Mouse (Mus musculus) left cerebral cortex, postnatal 36 days (tissue): ENCODE results near the gene St6galnac3. TPM values are rescaled to one million over a fixed set of nuclear protein-coding genes. Genes with fewer than 3 reads are reported as not detected.

Experiments
- DNase-seq, 2 experiments: peaks; one replicate each; pipeline ENCODE4 v3.0.0; 2021 to 2022; ENCODE audit warnings: low spot score in 2 of 2, mixed read lengths in 1 of 2
- intact Hi-C: fragments of 180-260 bp; cut with DNase I; formaldehyde crosslinking; loops from one replicate; pipeline ENCODE4 v1.15.1; 2025
- total RNA-seq, 2 experiments: library from RNA; stranded (reverse); gene quantifications; 2 replicates each; pipeline ENCODE4 v1.2.3; 2021

The St6galnac3 gene
- total RNA-seq, 2 experiments from 2014 or later = 16.9 to 20.2 TPM

DNA sequence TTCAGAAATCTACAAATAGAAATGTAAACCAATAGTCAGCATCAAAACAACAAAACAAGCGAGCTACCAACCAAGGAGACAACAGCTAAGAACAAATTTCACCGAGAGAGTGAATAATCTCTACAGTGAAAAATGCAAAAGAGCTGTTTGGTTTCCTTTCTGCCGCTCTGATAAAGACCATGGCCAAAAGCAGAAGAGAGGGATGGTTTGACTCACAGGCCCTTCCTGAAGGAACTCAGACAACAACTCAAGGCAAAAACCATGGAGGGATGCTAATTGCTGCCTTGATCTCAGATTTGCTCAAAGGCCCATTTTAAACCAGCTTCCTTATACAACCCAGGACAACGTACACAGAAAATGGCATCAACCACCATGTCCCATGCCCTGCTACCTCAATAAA lies 437.4 kb downstream of the St6galnac3 start:
- intact Hi-C loops = no loop called here
- DNase-seq = no peak

DNA sequence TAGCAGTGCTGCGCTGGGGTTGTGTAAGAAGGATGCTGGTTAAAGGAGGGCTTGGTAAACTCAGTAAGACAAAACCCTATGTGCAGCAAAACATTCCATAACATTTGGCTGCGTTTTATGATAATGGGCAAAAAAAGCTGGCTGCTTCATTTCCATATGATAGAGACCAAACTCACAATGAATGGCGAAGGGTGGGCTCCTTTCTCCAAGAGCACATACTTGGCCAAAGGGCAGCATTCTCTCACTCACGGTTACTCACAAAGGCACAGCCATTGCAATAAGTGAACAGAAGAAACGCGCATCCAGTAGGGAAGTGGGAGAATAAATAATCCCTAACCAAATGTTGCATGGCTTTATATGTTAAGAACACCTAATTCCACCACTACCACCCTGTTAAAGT lies 437.9 kb downstream of the St6galnac3 start:
- intact Hi-C loops = no loop called here

DNA sequence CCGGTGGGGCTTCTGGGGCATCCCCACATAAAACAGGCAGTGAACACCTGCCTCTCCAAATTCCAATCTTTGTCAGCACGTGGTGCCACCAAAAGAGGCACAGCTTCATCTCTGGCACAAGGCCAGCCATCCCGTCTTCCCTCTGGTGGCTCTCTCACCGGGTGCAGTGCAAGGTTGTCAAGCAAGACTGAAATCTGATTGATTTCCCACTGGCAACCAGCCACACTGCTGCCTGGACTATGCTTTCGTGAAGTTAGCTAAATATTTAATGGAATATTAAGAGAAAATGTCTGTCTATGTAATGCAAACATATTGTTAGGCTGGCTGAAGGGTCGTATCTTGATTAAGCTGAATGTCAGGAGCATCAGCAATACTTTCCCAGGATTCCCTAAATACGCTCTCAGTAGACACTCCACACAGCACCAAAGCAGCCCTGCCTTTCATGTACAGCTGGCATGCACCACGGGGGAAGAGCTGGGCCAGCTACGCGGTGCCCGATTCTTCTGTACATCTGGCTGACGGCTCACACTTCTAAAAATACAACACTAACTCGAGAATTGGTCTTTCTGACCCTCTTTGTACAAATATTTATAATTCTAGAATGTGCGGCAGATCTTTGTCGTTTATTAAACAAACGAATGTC lies 442.7 kb downstream of the St6galnac3 start:
- intact Hi-C loops = no loop called here
- DNase-seq = no peak

More for the DNA sequence above, 437.9 kb downstream of the St6galnac3 start:
- no peak for DNase-seq

DNA sequence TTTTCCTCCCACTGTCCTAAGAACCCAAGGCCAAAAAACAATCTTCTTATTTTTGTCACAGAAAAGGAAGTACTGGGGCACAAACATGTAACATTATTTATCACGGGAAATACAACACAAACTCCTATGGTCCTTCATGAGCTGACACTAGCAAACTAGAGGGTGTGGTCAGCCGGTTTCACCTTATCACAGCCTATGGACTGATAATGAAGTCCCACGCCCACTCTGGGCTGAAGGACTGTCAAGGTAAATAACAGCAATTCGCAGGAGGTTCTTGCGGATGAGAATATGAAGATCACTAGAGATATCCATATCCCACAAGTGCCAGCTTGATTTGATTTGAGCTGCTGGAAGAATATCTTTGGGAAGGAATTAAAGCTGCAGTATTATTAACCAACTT lies 446.7 kb downstream of the St6galnac3 start:
- intact Hi-C loops = no loop called here
- DNase-seq = no peak

DNA sequence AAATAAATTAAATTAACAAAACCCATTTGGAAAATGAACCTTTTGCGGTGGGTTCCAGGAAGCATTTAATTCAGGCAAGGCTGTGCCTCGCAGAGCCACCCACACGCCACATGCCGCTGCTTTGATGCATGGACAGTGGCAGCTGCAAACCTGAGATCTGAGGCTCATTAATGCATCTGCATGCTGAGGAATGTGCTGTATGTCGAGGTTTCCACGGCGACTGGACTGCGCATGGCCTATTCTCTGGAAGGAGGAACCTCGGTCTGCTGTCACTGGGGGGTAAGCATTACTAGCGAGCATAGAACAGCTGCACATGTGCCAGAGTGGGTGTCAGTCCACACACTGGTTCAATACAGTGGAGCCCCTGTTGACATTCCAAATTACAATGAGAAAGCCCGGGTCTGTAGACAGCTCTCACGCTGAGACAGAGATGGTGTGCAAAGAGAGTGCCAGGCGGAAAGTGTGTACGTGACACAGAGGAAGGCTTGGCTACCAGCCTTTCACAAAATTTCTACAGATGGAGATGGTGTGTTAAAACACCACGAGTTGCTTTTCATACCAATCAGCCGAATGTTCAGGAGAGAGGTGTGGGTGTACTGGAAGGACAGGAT lies 447.5 kb downstream of the St6galnac3 start:
- intact Hi-C loops = no loop called here
- peak; percentile 61 to 65 for DNase-seq

DNA sequence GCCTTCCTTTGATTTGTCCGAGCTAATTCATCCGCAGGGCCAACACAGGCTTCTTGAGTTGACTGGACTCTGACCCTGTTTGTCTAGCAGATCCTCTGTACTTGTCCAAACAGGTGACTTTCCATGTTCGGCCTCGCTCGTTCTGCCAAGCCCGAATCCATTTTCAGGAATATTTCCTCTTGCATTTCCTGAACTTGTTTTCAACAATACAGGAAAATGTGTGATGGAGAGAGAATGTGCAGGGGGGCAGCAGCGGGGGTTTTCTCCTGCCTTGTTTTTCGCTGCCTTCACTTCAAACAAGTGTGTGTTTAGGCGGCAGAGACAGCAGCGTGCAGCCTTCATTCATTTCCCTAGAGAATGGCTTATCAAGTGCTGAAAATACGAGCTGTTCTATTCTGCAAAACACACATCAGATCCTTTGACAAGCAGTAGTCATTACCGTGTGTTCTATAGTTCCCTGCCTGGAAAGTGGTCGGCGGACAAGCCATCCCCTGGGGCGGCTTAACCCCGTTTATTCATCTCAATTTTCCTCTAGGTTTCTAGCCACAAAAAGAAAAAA lies 448.1 kb downstream of the St6galnac3 start:
- DNase-seq = no peak
- intact Hi-C loops = no loop called here

DNA sequence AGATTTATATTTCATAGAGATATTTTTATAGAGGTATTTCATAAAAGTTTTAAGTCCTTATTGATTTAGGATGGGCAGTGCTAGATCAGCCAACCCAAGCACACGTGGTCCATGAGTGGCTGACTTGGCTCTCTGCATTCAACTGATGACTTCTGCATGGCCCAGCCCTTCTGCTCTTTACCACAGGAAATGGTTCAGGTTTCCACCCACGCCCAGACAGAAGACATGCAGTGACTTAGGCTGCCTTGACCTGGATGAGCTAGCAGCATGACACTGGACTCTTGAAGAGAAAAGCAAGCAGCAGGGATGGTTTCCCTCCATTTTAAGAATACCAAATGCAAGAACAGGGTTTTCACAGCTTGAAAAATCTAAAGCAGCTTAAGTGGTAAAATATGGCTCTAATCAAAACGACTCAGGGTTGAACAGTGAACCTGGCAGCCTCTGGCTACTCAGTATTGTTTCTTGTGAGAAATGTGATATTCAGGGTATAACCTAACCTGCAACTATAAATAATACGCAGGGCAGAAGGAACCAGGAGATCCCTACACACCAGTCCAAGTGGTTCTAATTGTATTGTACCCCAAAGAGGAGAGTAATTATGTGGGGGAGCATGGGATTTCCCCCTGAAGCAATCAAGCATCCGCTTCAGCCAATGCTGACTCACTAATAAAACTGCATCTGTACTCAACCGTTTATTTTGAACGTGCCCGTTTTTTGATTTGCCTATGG lies 448.7 kb downstream of the St6galnac3 start:
- intact Hi-C loops = no loop called here

DNA sequence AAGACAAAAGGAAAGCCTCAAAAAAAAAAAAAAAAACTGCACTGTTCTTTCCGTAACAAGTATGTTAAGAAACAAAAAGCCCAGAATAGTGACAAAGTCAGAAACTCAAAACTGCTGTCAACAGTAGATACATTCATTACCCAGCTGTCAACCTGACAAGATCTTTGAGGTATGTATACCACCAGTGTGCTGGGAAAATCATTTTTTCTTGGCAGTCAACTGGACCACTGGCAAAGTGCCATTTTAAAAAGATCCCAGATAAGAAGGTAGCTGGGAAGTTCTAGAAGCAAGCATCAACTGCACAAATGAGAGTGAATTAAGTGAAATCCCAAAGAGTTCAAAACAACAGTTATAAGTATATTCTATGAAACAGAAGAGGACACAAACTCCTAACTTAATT lies 452.7 kb downstream of the St6galnac3 start:
- no peak for DNase-seq
- intact Hi-C loops = no loop called here

More for the DNA sequence above, 448.7 kb downstream of the St6galnac3 start:
- no peak for DNase-seq

DNA sequence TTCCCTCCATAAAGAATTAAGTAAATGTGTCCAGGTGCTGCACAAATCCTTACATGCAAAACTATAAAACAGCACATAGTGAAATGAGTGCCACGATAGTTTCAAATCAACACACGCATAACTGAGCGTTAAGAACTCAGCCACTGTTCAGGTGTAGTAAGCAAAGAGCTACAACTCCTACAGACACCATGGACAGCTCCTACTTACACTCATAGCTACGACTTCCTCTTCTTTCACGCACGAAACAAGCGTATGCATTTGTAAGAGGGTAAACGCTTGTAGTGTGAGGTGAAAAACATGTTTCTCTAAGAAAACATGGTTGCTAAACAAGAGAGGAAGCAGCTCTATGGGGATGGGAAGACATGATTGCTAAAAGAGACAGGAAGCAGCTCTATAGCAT lies 457.6 kb downstream of the St6galnac3 start:
- intact Hi-C loops = loop anchor here (10.0 kb wide), 1 partner anchor 307 kb away; no protein-coding TSS in a partner anchor
- DNase-seq = no peak

DNA sequence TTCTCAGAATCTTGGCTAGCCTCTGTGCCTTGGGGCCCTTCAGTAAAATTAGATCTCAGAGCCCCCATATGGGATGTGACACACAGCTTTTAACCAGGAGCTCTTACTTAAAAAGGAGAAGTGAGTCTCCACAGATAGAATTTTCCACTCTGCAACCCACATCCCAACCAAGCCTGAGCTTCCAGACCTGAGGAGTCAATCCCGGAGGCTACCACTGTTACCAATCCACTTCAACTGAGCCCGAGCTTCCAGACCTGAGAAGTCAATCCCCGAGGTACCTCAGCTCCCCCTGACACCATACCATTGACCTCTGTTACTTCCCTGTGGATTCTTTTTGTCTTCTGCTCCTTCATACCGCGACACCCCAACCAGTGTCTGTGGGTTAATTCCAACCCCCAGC lies 463.0 kb downstream of the St6galnac3 start:
- DNase-seq = no peak
- intact Hi-C loops = loop anchor here (10.0 kb wide), 1 partner anchor 313 kb away; no protein-coding TSS in a partner anchor

DNA sequence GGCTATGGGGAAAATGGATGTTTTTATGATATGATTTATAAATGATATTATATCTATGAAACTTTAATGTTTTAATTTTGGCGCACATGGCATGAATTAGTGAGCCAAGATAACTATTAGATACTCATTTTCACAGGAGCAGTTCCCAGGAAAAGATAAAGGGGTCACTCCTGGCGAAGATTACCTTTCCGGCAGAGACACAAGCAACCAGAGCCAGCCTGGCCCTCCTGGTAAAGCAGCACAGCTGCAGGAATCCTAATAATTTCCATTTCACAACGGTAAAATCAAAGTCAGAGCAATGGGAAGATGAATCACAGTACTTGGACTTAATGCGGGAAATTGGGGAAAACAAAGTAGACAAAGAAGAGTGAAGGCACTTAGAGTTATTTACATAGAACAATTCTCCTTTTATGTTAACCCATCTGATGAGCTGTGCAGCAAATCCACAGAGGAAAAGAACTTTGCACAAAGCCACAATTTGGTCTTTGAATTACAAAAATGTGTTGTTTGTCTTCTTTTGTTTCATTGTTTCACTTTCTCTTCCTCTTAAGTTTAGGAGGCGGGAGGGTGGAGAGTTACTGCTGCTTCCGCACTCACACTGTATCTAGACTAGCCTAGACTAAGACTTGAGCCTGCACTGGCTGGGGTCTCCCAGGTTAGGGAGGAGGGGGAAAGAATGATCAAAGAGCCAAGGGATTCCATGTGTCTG lies 464.6 kb downstream of the St6galnac3 start:
- intact Hi-C loops = loop anchor here (10.0 kb wide), 1 partner anchor 314 kb away; no protein-coding TSS in a partner anchor
- no peak for DNase-seq

DNA sequence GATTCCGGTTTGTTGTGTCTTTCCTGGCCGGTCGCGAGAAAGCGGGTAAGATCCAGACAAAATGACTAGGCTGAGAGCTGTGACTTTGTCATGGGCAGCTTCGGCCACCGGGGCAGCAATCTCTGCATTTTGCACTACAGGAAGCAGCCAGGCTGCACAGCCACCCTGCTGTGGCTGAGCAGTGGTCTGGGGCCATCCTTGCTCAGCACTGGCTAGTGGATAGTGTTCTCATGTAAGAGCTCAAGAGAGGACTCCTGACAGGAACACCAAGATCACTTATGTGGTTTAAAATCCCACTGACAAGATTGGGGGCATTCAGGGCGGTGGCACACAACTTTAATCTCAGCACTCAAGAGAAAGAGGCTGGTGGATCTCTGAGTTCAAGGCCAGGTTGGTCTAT lies 469.1 kb downstream of the St6galnac3 start:
- intact Hi-C loops = no loop called here

DNA sequence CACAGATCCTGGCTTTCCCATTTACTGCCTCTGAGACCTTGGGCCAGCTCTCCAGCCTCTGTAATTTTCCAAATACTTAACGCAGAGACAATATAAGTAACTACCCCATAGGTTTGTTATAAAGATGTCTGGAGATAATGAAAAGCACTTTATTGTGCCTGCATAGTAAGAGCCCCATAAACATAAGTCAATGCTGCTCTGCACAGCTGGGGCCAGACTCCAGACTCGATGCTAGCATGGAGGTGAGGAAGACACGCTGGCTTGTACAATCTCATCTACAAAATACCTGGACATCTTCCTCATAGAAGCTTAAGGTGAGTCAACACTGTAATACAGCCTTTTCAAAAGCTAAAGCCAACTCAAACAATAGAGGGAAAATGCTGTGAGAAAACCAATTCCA lies 473.3 kb downstream of the St6galnac3 start:
- intact Hi-C loops = no loop called here
- no peak for DNase-seq

More for the DNA sequence above, 469.1 kb downstream of the St6galnac3 start:
- no peak for DNase-seq

DNA sequence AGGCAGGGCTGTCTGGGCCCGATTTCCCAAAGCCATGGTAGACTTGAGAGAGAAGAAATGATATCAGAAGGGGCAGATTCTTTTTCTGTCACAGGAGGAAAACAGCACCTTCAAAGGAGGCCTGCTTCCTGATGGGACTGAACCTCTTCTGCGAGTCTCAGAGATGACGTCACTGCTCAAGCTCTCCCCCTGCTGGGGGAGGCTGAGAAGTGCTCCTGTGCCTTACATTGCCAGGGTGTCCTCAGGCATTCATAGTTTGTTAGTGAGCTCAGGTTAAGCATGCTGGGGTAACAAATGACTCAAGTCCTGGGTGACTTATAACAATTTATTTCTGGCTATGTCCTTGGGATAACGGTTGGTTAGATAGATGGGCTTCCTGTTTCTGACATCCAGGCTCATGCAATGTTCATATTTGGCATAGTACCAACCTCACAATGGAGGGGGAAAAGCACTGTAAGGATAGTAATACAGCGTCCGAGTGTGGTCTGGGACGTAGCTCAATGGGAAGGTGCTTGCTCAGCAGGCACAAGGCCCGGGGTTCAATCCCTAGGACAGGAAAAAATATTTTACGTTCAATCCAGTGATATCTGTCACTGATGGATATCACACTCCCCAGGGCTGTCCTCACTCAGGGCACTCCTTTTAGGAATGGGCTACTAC lies 474.2 kb downstream of the St6galnac3 start:
- peak; percentile 59 to 68 for DNase-seq
- intact Hi-C loops = no loop called here

DNA sequence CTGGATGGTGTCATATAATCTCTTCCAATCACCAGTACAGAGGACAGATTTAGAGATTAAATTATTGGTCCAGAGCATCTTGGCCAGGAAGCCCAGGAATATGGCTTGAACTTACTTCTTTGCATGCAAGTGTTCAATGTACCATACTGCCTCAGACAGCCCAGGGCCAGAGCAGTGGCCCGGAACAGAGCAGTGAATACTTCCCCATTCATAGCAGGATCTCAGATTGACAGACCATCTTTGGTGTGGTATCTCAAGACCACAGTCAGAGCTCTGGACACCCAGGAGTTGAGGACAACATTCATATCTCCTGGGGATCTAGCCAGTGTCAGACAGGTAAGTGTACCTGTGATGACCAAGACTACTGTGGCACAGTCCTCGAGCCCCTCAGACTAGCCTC lies 476.1 kb downstream of the St6galnac3 start:
- intact Hi-C loops = no loop called here
- no peak for DNase-seq

DNA sequence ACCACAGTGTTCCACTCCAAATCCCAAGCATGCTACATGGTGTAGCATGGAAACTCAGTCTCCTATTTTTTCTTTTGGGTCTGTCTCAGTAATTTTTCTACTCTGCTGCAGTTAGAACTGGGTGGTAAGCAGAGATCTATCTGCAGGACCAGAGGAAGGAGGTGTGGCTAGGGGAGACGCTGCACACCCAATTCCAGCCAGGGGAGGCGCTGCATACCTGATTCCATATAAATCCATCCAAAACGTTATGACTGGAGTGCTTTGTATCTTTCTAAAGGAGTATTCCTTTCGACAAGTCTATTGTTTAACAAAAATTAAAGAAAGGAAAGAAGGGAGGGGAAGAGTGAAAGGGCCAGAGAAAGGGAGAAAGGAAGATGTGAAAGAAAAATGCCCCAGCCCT lies 476.9 kb downstream of the St6galnac3 start:
- no peak for DNase-seq
- intact Hi-C loops = no loop called here

DNA sequence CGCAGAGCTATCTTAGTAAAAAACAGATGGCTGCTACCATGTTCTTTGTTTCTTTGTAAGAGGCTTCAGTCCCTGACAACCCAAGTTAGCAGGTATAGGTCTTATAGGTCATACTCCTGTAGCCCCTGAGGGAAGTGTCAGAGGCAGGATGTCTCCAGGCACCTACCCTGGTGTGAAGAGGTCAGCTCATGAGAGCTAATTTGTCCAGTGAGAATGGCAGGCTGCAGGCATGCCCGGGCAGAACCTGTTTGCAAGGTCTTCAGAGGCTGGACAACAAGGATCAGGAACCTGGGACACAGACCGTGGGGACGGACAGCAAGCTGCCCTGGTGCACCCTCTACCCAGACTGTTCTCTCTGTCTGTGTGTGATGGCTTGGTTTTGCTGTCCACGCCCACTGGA lies 482.4 kb downstream of the St6galnac3 start:
- intact Hi-C loops = no loop called here
- DNase-seq = no peak

DNA sequence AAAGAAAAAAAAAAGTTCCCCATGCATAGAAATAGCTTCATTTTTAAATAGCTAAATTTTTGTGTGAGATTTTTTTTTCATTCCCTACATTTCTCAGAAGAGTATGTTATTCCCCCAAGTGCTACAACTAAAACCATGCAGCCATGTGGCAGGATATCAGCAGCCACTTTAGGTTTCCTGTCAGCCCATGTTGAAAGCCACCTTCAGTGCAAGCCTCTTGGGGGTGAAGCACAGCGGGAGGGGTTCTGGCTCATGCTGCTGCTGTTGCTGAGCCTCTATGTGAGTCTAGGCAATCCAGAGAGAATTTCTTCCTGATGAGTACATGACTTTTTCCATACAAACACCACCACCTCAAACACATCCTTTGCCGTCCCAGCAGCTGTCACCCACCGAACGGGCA lies 483.8 kb downstream of the St6galnac3 start:
- no peak for DNase-seq
- intact Hi-C loops = no loop called here

DNA sequence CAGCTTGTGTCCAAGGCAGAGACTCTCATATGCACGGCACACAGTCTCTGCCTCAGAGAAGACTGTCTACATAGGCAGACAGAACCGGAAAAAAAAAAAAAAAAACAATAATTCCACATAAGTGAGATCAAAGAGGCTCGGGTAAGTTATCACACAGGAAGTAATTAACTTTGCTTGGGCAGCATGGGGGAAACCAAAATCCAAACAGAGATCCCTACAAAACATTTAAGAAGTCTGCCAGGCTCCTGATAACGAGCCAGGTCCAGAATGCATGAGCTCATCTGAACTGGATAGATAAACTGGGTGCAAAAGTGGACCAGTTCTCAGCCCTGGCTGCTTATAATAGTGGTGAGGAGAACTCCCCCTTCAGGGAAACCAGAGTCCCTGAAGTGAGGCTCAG lies 484.6 kb downstream of the St6galnac3 start:
- intact Hi-C loops = no loop called here
- DNase-seq = no peak
